Mouse (Mus musculus) E14TG2a.4 (cell line): ENCODE results near the gene Hspa8.

ENCODE experiments used
- CTCF ChIP-seq: conservative IDR thresholded peaks from 2 replicates; pipeline ENCODE4 v1.5.1; 2014; ENCODE audit warnings: low read length
- NANOG ChIP-seq: IDR thresholded peaks from 2 replicates; pipeline ENCODE4 v1.6.1; 2014; ENCODE audit warnings: borderline replicate concordance, low read length, mixed read lengths
- POU5F1 ChIP-seq: IDR thresholded peaks from 2 replicates; pipeline ENCODE4 v1.6.1; 2014; ENCODE audit warnings: low read length, borderline replicate concordance

GRCm38 (mm10) chr9:40806440-40807288 lies 5.9 kb downstream of the Hspa8 start:
- TF ChIP-seq CTCF (0 out of 2 replicates have a peak, but pooled peaks have one; percentile 17), POU5F1 (no peak), NANOG (no peak)
